Mouse (Mus musculus) ES-E14 (cell line): Measurements from ENCODE around the gene Thnsl2.

Experiments used
- CHD2 ChIP-seq: IDR thresholded peaks from 2 replicates; pipeline ENCODE4 v1.6.1; 2014; ENCODE audit warnings: mild to moderate bottlenecking, low read depth, low read length, inconsistent platforms
- HCFC1 ChIP-seq: IDR thresholded peaks from 2 replicates; pipeline ENCODE4 v1.6.1; 2012; ENCODE audit warnings: low read length, inconsistent platforms, borderline replicate concordance; ENCODE audit not compliant: insufficient read depth
- MAFK ChIP-seq: IDR thresholded peaks from 2 replicates; pipeline ENCODE4 v1.6.1; 2014; ENCODE audit warnings: mild to moderate bottlenecking, low read depth, low read length, inconsistent platforms; ENCODE audit not compliant: insufficient read depth
- ZC3H11A ChIP-seq: IDR thresholded peaks from 2 replicates; pipeline ENCODE4 v1.6.1; 2012; ENCODE audit warnings: low read depth, mild to moderate bottlenecking, inconsistent platforms, low read length, borderline replicate concordance

DNA sequence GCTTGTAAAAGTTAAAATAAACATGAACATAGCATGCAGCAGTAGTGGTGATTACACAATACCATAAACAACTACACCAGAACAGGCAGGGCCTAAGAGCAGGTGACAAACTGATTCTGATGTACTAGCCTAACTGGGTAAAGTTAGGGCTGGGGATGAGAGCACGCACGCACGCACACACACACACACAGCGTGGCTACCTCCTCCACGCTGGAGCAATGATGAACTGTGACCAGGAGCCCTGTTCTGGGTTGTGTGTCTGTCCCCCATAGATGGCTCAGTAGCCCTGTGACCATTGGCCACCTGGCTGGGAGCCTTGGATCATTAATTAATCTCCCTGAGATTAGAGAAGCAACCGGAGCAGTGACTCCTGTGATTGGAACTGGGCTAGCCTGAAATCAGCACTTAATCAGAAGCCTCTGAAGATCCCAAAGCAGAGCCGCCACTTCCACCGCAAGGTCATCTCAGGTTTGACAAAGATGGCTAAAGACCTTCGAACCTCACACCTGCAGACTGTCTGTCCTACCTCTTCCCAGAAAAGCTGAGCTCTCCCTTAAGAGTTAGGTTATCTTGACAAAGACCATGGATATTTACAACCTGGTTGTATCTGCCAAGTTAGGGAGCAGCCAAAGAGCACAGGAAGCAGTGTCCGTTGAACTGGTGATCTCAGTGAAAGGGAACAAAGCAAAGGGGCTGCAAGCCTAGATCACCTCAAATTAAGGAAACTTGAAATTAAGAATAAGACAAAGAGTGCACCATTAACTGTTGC, 28.8 kb upstream of the Thnsl2 start:
- TF ChIP-seq HCFC1 (no peak), MAFK (no peak), CHD2 (no peak), ZC3H11A (no peak)
